Mouse (Mus musculus) MEL (cell line): Measurements from ENCODE around the gene Ints14. TPM values are rescaled to one million over a fixed set of nuclear protein-coding genes. Genes with fewer than 3 reads are reported as not detected.
A peak's percentile ranks its signal among the peaks of the same experiment; 100 is the strongest.

Source experiments
- DNase-seq: peaks from one replicate; pipeline ENCODE4 v3.0.0; 2011; ENCODE audit warnings: low read depth, low spot score
- H3K27ac ChIP-seq: 2 replicates; pipeline ENCODE4 v1.5.1; 2012; ENCODE audit warnings: low read depth, mild to moderate bottlenecking, control low read depth, low read length, moderate library complexity; ENCODE audit not compliant: control insufficient read depth
- H3K27me3 ChIP-seq, 2 experiments: fragments of 150-350 bp in 1 of 2; sonication (generic) in 1 of 2; 2 replicates each; pipeline ENCODE4 v1.6.1; 2012; ENCODE audit warnings: low read length in 2 of 2, mild to moderate bottlenecking in 2 of 2, improper control_type of control experiment in 1 of 2, moderate library complexity in 1 of 2; ENCODE audit not compliant: insufficient read depth in 2 of 2, control insufficient read depth in 1 of 2
- H3K36me3 ChIP-seq, 2 experiments: 2 replicates each; pipeline ENCODE4 v1.6.1; 2012 to 2014; ENCODE audit warnings: low read length in 2 of 2, improper control_type of control experiment in 1 of 2, inconsistent platforms in 1 of 2, mild to moderate bottlenecking in 1 of 2; ENCODE audit not compliant: insufficient read depth in 2 of 2, control insufficient read depth in 1 of 2
- H3K4me1 ChIP-seq, 2 experiments: fragments of 150-350 bp in 1 of 2; sonication (generic) in 1 of 2; 2 replicates each; pipeline ENCODE4 v1.6.1; 2012; ENCODE audit warnings: low read length in 2 of 2, improper control_type of control experiment in 1 of 2, mild to moderate bottlenecking in 1 of 2; ENCODE audit not compliant: insufficient read depth in 2 of 2, control insufficient read depth in 1 of 2
- H3K4me3 ChIP-seq, 2 experiments: fragments of 150-350 bp in 1 of 2; sonication (generic) in 1 of 2; 2 replicates each; pipeline ENCODE4 v1.5.1; 2012; ENCODE audit warnings: low read depth in 2 of 2, low read length in 2 of 2, mild to moderate bottlenecking in 2 of 2, moderate library complexity in 2 of 2, control low read depth in 1 of 2, improper control_type of control experiment in 1 of 2; ENCODE audit not compliant: control insufficient read depth in 1 of 2, insufficient read depth in 1 of 2
- H3K79me2 ChIP-seq: 2 replicates; pipeline ENCODE4 v1.6.1; 2012; ENCODE audit warnings: mild to moderate bottlenecking, low read length, moderate library complexity; ENCODE audit not compliant: control insufficient read depth, poor library complexity, insufficient read depth
- H3K9ac ChIP-seq: 2 replicates; pipeline ENCODE4 v1.6.1; 2012; ENCODE audit warnings: low read depth, mild to moderate bottlenecking, control low read depth, low read length, moderate library complexity; ENCODE audit not compliant: control insufficient read depth, poor library complexity, severe bottlenecking
- H3K9me3 ChIP-seq: fragments of 150-350 bp; sonication (generic); replicated peaks from 2 replicates; pipeline ENCODE4 v1.6.1; 2012; ENCODE audit warnings: mild to moderate bottlenecking, low read length, improper control_type of control experiment, moderate library complexity; ENCODE audit not compliant: insufficient read depth
- BHLHE40 ChIP-seq: IDR thresholded peaks from 2 replicates; pipeline ENCODE4 v1.6.1; 2012; ENCODE audit warnings: low read depth, mild to moderate bottlenecking, inconsistent platforms, low read length, improper control_type of control experiment, borderline replicate concordance
- CHD2 ChIP-seq: IDR thresholded peaks from 2 replicates; pipeline ENCODE4 v1.6.1; 2011; ENCODE audit warnings: low read length, improper control_type of control experiment
- CTCF ChIP-seq, 3 experiments: IDR thresholded peaks in 2 of 3; conservative IDR thresholded peaks in 1 of 3; 2 replicates each; pipeline ENCODE4 v1.5.1; 2011 to 2012; ENCODE audit warnings: low read length in 3 of 3, low read depth in 2 of 3, mild to moderate bottlenecking in 2 of 3, improper control_type of control experiment in 1 of 3, inconsistent platforms in 1 of 3, mixed read lengths in 1 of 3, moderate library complexity in 1 of 3; ENCODE audit not compliant: control insufficient read depth in 1 of 3, insufficient read depth in 1 of 3, poor library complexity in 1 of 3, severe bottlenecking in 1 of 3
- ELF1 ChIP-seq: IDR thresholded peaks from 2 replicates; pipeline ENCODE4 v1.6.1; 2014; ENCODE audit warnings: low read depth, mild to moderate bottlenecking, inconsistent platforms, low read length, improper control_type of control experiment, moderate library complexity
- ETS1 ChIP-seq: IDR thresholded peaks from 2 replicates; pipeline ENCODE4 v1.6.1; 2012; ENCODE audit warnings: low read depth, mild to moderate bottlenecking, inconsistent platforms, low read length, improper control_type of control experiment, moderate library complexity
- GABPA ChIP-seq: IDR thresholded peaks from 2 replicates; pipeline ENCODE4 v1.6.1; 2012; ENCODE audit warnings: low read depth, mild to moderate bottlenecking, inconsistent platforms, low read length, improper control_type of control experiment, moderate library complexity
- GATA1 ChIP-seq: IDR thresholded peaks from 2 replicates; pipeline ENCODE4 v1.6.1; 2011; ENCODE audit warnings: low read depth, low read length, improper control_type of control experiment
- HCFC1 ChIP-seq: IDR thresholded peaks from 2 replicates; pipeline ENCODE4 v1.6.1; 2012; ENCODE audit warnings: low read depth, mild to moderate bottlenecking, inconsistent platforms, low read length, improper control_type of control experiment, moderate library complexity
- JUND ChIP-seq: IDR thresholded peaks from 2 replicates; pipeline ENCODE4 v1.6.1; 2011; ENCODE audit warnings: low read depth, mild to moderate bottlenecking, improper control_type of control experiment, low read length
- MAFK ChIP-seq: IDR thresholded peaks from 2 replicates; pipeline ENCODE4 v1.6.1; 2011; ENCODE audit warnings: low read depth, mild to moderate bottlenecking, low read length, improper control_type of control experiment, borderline replicate concordance
- MAX ChIP-seq: IDR thresholded peaks from 2 replicates; pipeline ENCODE4 v1.6.1; 2011; ENCODE audit warnings: low read length, improper control_type of control experiment
- MAZ ChIP-seq: IDR thresholded peaks from 2 replicates; pipeline ENCODE4 v1.6.1; 2012; ENCODE audit warnings: low read depth, mild to moderate bottlenecking, inconsistent platforms, low read length, improper control_type of control experiment
- MEF2A ChIP-seq: IDR thresholded peaks from 2 replicates; pipeline ENCODE4 v1.6.1; 2014; ENCODE audit warnings: low read depth, mild to moderate bottlenecking, inconsistent platforms, low read length, improper control_type of control experiment; ENCODE audit not compliant: poor library complexity, insufficient replicate concordance, severe bottlenecking; ENCODE audit errors: extremely low read depth
- MXI1 ChIP-seq: IDR thresholded peaks from 2 replicates; pipeline ENCODE4 v1.6.1; 2011; ENCODE audit warnings: mild to moderate bottlenecking, low read depth, low read length, improper control_type of control experiment
- MYB ChIP-seq: IDR thresholded peaks from 2 replicates; pipeline ENCODE4 v1.6.1; 2011; ENCODE audit warnings: mild to moderate bottlenecking, low read depth, low read length, improper control_type of control experiment
- NELFE ChIP-seq: IDR thresholded peaks from 2 replicates; pipeline ENCODE4 v1.6.1; 2011; ENCODE audit warnings: low read depth, low read length, improper control_type of control experiment
- POLR2AphosphoS2 ChIP-seq: IDR thresholded peaks from 2 replicates; pipeline ENCODE4 v1.6.1; 2011; ENCODE audit warnings: low read length, improper control_type of control experiment
- POLR2AphosphoS5 ChIP-seq: IDR thresholded peaks from 2 replicates; pipeline ENCODE4 v1.6.1; 2012; ENCODE audit warnings: low read depth, borderline replicate concordance, mild to moderate bottlenecking, inconsistent platforms, low read length, moderate library complexity, mixed read lengths
- RCOR1 ChIP-seq: IDR thresholded peaks from 2 replicates; pipeline ENCODE4 v1.6.1; 2012; ENCODE audit warnings: low read depth, mild to moderate bottlenecking, inconsistent platforms, low read length, improper control_type of control experiment
- TCF12 ChIP-seq: IDR thresholded peaks from 2 replicates; pipeline ENCODE4 v1.6.1; 2014; ENCODE audit warnings: low read depth, mild to moderate bottlenecking, inconsistent platforms, low read length, improper control_type of control experiment, moderate library complexity
- UBTF ChIP-seq: IDR thresholded peaks from 2 replicates; pipeline ENCODE4 v1.6.1; 2012; ENCODE audit warnings: low read depth, mild to moderate bottlenecking, inconsistent platforms, low read length, improper control_type of control experiment, moderate library complexity, borderline replicate concordance; ENCODE audit not compliant: insufficient read depth
- USF1 ChIP-seq: IDR thresholded peaks from 2 replicates; pipeline ENCODE4 v1.6.1; 2014; ENCODE audit warnings: low read depth, mild to moderate bottlenecking, inconsistent platforms, low read length, improper control_type of control experiment, moderate library complexity
- USF2 ChIP-seq, 2 experiments: IDR thresholded peaks; 2 replicates each; pipeline ENCODE4 v1.6.1; 2011 to 2012; ENCODE audit warnings: improper control_type of control experiment in 2 of 2, low read length in 2 of 2, borderline replicate concordance in 1 of 2, inconsistent platforms in 1 of 2, low read depth in 1 of 2, mild to moderate bottlenecking in 1 of 2; ENCODE audit not compliant: insufficient read depth in 1 of 2
- ZC3H11A ChIP-seq: IDR thresholded peaks from 2 replicates; pipeline ENCODE4 v1.6.1; 2012; ENCODE audit warnings: low read depth, mild to moderate bottlenecking, inconsistent platforms, low read length, improper control_type of control experiment
- ZKSCAN1 ChIP-seq: IDR thresholded peaks from 2 replicates; pipeline ENCODE4 v1.6.1; 2012; ENCODE audit warnings: low read depth, mild to moderate bottlenecking, inconsistent platforms, low read length, improper control_type of control experiment, moderate library complexity
- ZMIZ1 ChIP-seq: IDR thresholded peaks from 2 replicates; pipeline ENCODE4 v1.6.1; 2012; ENCODE audit warnings: low read depth, mild to moderate bottlenecking, inconsistent platforms, low read length, improper control_type of control experiment, moderate library complexity
- ZNF384 ChIP-seq: IDR thresholded peaks from 2 replicates; pipeline ENCODE4 v1.6.1; 2012; ENCODE audit warnings: low read depth, mild to moderate bottlenecking, inconsistent platforms, low read length, improper control_type of control experiment
- polyA plus RNA-seq, 2 experiments: library from polyadenylated mRNA; stranded (reverse) in 1 of 2; unstranded in 1 of 2; fragments of >175 nt in 1 of 2; fragments of >200 nt in 1 of 2; gene quantifications; 2 replicates each; pipeline versions ENCODE4 v1.2.1 to v1.2.4; 2012; ENCODE audit warnings: low replicate concordance in 2 of 2, low read depth in 1 of 2; ENCODE audit not compliant: insufficient read length in 2 of 2, insufficient read depth in 1 of 2, missing spikeins in 1 of 2
- total RNA-seq: library from RNA; depleted of rRNA; stranded (reverse); fragments of 300-350 nt; gene quantifications from 2 replicates; pipeline ENCODE4 v1.2.3, GENCODE M21; 2012

The Ints14 gene
- total and polyA plus RNA-seq, 3 experiments, result 37.9 to 54.1 TPM; not detected in 1

DNA sequence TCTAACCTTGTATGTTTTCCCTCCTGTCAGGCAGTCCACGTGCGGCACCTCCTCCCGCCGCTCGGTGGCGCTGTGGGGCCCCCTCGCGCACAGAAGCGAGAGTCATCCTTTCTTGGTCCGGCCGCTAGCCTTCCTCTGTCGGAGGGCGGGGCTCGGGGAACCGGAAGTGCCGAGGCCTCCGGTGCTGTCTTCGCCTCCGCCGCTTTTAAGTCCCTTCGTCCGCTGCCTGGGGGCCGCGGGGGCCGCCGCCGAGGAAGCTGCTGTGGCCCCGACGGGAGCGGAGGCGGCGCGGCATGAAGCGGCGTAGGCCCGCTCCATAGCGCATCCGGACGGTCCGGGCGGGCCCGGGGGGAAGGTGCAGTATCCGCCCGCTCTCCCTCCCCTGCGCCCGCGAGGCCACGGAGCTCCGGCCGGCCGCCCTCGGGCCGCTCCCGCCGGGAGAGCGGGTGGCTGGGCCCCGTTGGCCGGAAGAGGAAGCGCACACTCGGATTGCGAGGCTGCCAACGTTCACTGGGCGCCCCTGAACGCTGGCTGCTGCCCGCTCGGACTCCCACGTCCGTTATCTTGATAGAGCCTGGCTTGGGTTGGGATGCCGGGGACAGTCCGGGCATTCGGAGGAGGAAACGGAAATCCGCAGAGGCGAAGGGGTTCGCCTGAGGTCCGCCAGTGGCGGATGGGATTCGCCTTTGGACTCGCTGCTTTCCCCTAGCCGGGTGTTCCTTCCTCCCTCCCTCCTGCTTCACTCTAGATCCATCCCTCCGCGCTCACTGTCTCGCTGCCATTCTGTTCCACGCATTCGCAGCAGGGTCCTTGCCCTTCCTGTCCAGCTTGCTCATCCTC lies 71.8 kb downstream of the Ints14 start, which contains the start of gene Dpp8 (continued):
- TF ChIP-seq MEF2A (0 out of 2 replicates have a peak, but pooled peaks have one; percentile 26), ZC3H11A (no peak), ZKSCAN1 (no peak), MAFK (no peak), ELF1 (peak; percentile 94), ETS1 (no peak; the same call in 1 of the 2 replicates), HCFC1 (peak; percentile 90), BHLHE40 (no peak), CHD2 (no peak), CTCF (IDR thresholded peaks at IDR 0.05 in 2 of 3, conservative IDR thresholded peaks at IDR 0.05 in 1 of 3; ENCODE audit: control insufficient read depth in 1 of 3, insufficient read depth in 1 of 3, low read depth in 2 of 3, low read length in 3 of 3, poor library complexity in 1 of 3, severe bottlenecking in 1 of 3) (peak; percentile 85 to 97 (median 96)), MYB (no peak), MXI1 (peak; percentile 97), NELFE (peak; percentile 86), POLR2AphosphoS2 (peak; percentile 19), RCOR1 (no peak), USF2 (IDR thresholded peaks at IDR 0.05; ENCODE audit: borderline replicate concordance in 1 of 2, insufficient read depth in 1 of 2, low read depth in 1 of 2, low read length in 2 of 2) (no peak), USF1 (peak; percentile 82), GABPA (peak; percentile 80; the same call in 1 of the 2 replicates), MAX (peak; percentile 93), MAZ (peak; percentile 59; the same call in 1 of the 2 replicates), POLR2AphosphoS5 (0 out of 2 replicates have a peak, but pooled peaks have one; percentile 28), ZNF384 (no peak)

DNA sequence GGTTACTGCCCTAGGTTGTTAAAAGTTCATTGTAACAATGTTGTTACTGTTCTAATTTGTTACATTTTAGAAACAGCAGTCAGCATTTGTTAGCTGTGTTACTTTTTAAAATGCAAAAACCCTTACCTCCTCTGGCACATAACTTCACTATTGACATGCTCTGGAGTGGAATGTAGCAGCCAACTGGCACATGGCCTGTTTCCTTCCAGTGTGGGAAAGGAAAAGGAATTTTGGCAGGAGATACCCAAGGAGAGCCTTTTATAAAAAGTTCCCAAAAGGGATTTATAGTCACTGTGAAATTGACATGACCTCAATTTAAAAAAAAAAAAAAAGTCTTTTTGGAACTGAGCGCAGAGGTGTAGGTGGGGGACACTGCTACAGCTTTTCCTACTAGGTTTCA lies 75.8 kb downstream of the Ints14 start:
- peaks cover 21% of the 10 kb centered on the region for H3K79me2 ChIP-seq
- no peak overlapping the region for H3K27ac ChIP-seq
- TF ChIP-seq GABPA (no peak), POLR2AphosphoS2 (no peak), ETS1 (no peak), USF2 (IDR thresholded peaks at IDR 0.05; ENCODE audit: borderline replicate concordance in 1 of 2, insufficient read depth in 1 of 2, low read depth in 1 of 2, low read length in 2 of 2) (no peak), TCF12 (no peak), POLR2AphosphoS5 (no peak), ZMIZ1 (no peak), CHD2 (no peak), RCOR1 (no peak), UBTF (no peak), GATA1 (no peak), NELFE (no peak), JUND (no peak)
- TF ChIP-seq, all 39 proteins: peak for 0

More for the DNA sequence above, 75.8 kb downstream of the Ints14 start:
- no peaks in the 10 kb centered on the region for H3K27me3 ChIP-seq
- H3K9me3 ChIP-seq, result no peaks in the 10 kb centered on the region
- H3K4me1 ChIP-seq, result no peaks in the 10 kb centered on the region
- H3K36me3 ChIP-seq, result peaks cover 13 to 24% of the 10 kb centered on the region in 2 experiments
- DNase-seq, result no peak
- no peak overlapping the region for H3K9ac ChIP-seq
- no peak overlapping the region for H3K4me3 ChIP-seq
